Mouse (Mus musculus): ENCODE results near the gene Hypk.

DNA sequence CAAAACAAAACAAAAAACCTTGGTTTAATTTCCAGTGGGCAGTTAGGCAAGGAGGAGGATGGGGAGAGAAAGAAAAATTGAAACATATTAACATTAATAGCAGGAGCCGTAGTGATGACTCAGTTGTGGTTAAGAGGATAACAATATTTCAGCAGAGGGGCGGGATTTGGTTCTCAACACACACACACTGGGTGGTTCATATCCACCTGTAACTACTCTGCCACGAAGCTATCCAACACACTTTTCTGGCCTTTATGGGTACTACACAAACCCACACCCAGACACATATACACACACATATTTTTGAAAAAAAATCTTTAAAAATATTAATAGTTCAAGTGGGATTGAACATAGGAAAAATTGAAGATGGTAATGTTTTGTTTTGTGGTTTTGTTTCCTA lies 6.1 kb upstream of the Hypk start:
- no peak for TF ChIP-seq POLR2A (IDR thresholded peaks at IDR 0.05; ENCODE audit: extremely low read depth, insufficient read depth, low read length)
- no peak for TF ChIP-seq CTCF (IDR thresholded peaks at IDR 0.05; ENCODE audit: low read depth, low read length)
